Mouse (Mus musculus) CH12.LX (cell line): ENCODE data around the gene Spef2.

Experiments
- CHD1 ChIP-seq: IDR thresholded peaks from 2 replicates; pipeline ENCODE4 v1.6.1; 2012; ENCODE audit warnings: low read depth, low read length, improper control_type of control experiment, inconsistent platforms
- CHD2 ChIP-seq: IDR thresholded peaks from 2 replicates; pipeline ENCODE4 v1.6.1; 2011; ENCODE audit warnings: low read length, improper control_type of control experiment
- CTCF ChIP-seq, 2 experiments: IDR thresholded peaks in 1 of 2; conservative IDR thresholded peaks in 1 of 2; 2 replicates each; pipeline ENCODE4 v1.5.1; 2011 to 2012; ENCODE audit warnings: low read depth in 2 of 2, low read length in 2 of 2, improper control_type of control experiment in 1 of 2, inconsistent platforms in 1 of 2, mild to moderate bottlenecking in 1 of 2, moderate library complexity in 1 of 2
- HCFC1 ChIP-seq: IDR thresholded peaks from 2 replicates; pipeline ENCODE4 v1.6.1; 2012; ENCODE audit warnings: low read depth, mild to moderate bottlenecking, inconsistent platforms, low read length, improper control_type of control experiment
- JUND ChIP-seq: conservative IDR thresholded peaks from 2 replicates; pipeline ENCODE4 v1.6.1; 2011; ENCODE audit warnings: low read depth, low read length, improper control_type of control experiment
- MEF2A ChIP-seq: IDR thresholded peaks from 2 replicates; pipeline ENCODE4 v1.6.1; 2014; ENCODE audit warnings: low read depth, mild to moderate bottlenecking, inconsistent platforms, low read length, improper control_type of control experiment, borderline replicate concordance
- MYC ChIP-seq: IDR thresholded peaks from 2 replicates; pipeline ENCODE4 v1.6.1; 2011; ENCODE audit warnings: low read depth, mild to moderate bottlenecking, improper control_type of control experiment, low read length
- POLR2A ChIP-seq: IDR thresholded peaks from 2 replicates; pipeline ENCODE4 v1.6.1; 2011; ENCODE audit warnings: low read depth, mild to moderate bottlenecking, improper control_type of control experiment, low read length

DNA sequence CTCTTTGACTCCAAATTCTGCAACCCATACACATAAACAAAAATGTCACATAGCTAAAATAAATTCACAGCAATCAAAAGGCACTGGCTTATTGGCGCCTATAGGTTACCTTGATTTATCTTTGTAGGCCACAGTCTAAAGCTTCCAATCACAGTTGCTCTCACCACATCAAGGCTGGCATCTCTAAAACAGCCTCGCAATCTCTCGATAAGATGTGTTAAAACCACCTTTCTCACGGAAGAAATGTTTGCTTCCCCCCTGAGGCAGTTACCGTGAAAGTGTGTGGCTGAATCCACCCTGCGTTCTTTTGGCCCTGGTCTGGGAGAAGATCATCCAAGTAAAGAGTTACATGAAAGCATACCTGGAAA, 148.6 kb downstream of the Spef2 start:
- no peak for TF ChIP-seq MEF2A
- TF ChIP-seq CHD2 = no peak
- TF ChIP-seq CTCF (conservative IDR thresholded peaks at IDR 0.05 in 1 of 2, IDR thresholded peaks at IDR 0.05 in 1 of 2; ENCODE audit: low read depth in 2 of 2, low read length in 2 of 2) = no peak
- no peak for TF ChIP-seq POLR2A
- TF ChIP-seq CHD1 = no peak
- TF ChIP-seq JUND = no peak
- TF ChIP-seq HCFC1 = no peak
- no peak for TF ChIP-seq MYC
